10 mouse cellular contexts compared by ENCODE assay signal in the genomic region with DNA sequence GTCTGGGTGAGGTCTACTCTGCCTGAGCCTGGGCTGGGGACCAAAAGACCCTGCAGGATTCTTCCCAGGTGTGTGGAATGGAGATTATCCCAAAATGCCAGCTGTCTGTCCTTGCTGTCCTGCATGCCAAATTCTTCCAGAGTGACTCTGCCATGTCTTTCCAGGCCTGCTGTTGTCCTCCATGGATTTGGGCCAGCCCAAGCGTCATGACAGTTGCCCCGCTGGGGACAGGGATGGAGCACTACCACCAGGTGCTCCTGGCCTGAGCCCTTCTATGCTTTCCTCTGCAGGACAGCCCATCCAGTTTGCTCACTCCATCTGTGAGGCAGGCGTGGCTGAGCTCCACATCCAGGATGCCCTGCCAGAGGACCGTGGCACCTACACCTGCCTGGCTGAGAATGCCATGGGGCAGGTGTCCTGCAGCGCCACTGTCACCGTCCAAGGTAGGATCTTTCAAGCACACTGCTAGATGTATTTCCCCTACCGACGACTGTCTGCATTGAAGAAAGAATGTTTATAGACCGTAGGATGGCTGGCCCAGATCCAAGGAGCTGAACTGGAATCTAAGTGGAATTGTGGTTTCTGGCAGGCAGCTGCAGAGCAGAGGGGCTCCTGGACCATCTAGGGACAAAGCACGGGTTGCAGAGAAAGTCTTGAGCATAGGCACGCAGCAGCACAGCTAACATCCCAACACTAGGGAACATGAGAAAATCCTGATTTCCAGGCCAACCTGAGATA.
DNase-seq lines count a peak whose midpoint lies in the region; ATAC-seq and TF ChIP-seq lines count a peak whose summit lies in the region.
"Had no signal": no experiment of that assay in that cellular context is flagged by ENCODE, and none has a peak within 500 bp of the region (broad histone marks: within the 10 kb centered on the region; RNA-seq: fewer than 3 reads in every experiment).

No protein-coding gene starts in this region.

- H3K4me1 ChIP-seq in kidney, postnatal 0 days (replicated peaks; ENCODE audit: insufficient read depth, low read length), result no peaks in the 10 kb centered on the region
- peaks cover 5% of the 10 kb centered on the region; the same call in 1 of the 2 replicates for H3K4me1 ChIP-seq in stomach, embryonic 14.5 days (ENCODE audit: control insufficient read depth, insufficient read depth, low read length)

- WGBS in kidney, postnatal 0 days, result 59% methylated on average over 11 of the region's 11 CpGs
- 43% methylated on average over 11 of the region's 11 CpGs for WGBS in stomach, embryonic 14.5 days

- H3K9me3 ChIP-seq in kidney, postnatal 0 days (replicated peaks; ENCODE audit: low read length), result no peaks in the 10 kb centered on the region
- no peaks in the 10 kb centered on the region for H3K9me3 ChIP-seq in stomach, embryonic 14.5 days (ENCODE audit: control insufficient read depth, low read depth, low read length)

- H3K36me3 ChIP-seq in kidney, postnatal 0 days (ENCODE audit: insufficient read depth, low read length), result no peaks in the 10 kb centered on the region
- no peaks in the 10 kb centered on the region for H3K36me3 ChIP-seq in stomach, embryonic 14.5 days (ENCODE audit: control insufficient read depth, insufficient read depth, low read length)

- H3K27ac ChIP-seq in kidney, postnatal 0 days, result no peak overlapping the region
- peak overlapping the region; percentile 39; the same call in 1 of the 2 replicates for H3K27ac ChIP-seq in stomach, embryonic 14.5 days (ENCODE audit: low read length)

- TF ChIP-seq CTCF in kidney, postnatal 0 days (IDR thresholded peaks at IDR 0.05; ENCODE audit: low read depth), result peak; percentile 31

- peak; percentile 67 to 71 for DNase-seq in cerebellum, postnatal 10 days
- no peak for DNase-seq in cerebellum, adult 8-10 months
- peak; percentile 82 for DNase-seq in kidney, postnatal 0 days (ENCODE audit: low spot score)
- DNase-seq in kidney, postnatal 25 days, result no peak
- DNase-seq in retina, postnatal 1 day, result peak; percentile 44
- no peak for DNase-seq in retina, embryonic 14.5 days (ENCODE audit: low spot score)
- no peak for DNase-seq in layer of hippocampus, adult 18-20 months (ENCODE audit: low spot score in 2 of 2)
- DNase-seq: adrenal gland, postnatal 36 days; layer of hippocampus, postnatal 36 days had no signal

- no peak overlapping the region for H3K4me2 ChIP-seq in kidney, postnatal 0 days (ENCODE audit: low read length)
- no peak overlapping the region; the same call in 1 of the 2 replicates for H3K4me2 ChIP-seq in stomach, embryonic 14.5 days (replicated peaks; ENCODE audit: low read depth, low read length)

- H3K27me3 ChIP-seq in kidney, postnatal 0 days (ENCODE audit: insufficient read depth, low read length), result no peaks in the 10 kb centered on the region
- H3K27me3 ChIP-seq in stomach, embryonic 14.5 days (ENCODE audit: control insufficient read depth, insufficient read depth, low read length), result no peaks in the 10 kb centered on the region

- no peak overlapping the region for H3K9ac ChIP-seq in kidney, postnatal 0 days (ENCODE audit: low read depth, low read length)
- no peak overlapping the region for H3K9ac ChIP-seq in stomach, embryonic 14.5 days (replicated peaks; ENCODE audit: low read depth, low read length)

- no peak overlapping the region for H3K4me3 ChIP-seq in kidney, postnatal 0 days (replicated peaks; ENCODE audit: low read depth, low read length)
- H3K4me3 ChIP-seq in stomach, embryonic 14.5 days (ENCODE audit: low read depth, low read length), result no peak overlapping the region

- ATAC-seq in kidney, postnatal 0 days (replicated peaks; ENCODE audit: low FRiP score, low read depth), result no peak
- 0 out of 2 replicates have a peak, but pooled peaks have one; percentile 5 for ATAC-seq in stomach, embryonic 14.5 days (ENCODE audit: insufficient number of reproducible peaks, insufficient read depth, low FRiP score, low read depth)

Comparison
In these comparisons a context has a peak if more than half of its experiments do, and no peak if none do; other contexts are left out.
1. DNase-seq: peak in cerebellum, postnatal 10 days (2 of 2), kidney, postnatal 0 days (single experiment) and retina, postnatal 1 day (single experiment); none in cerebellum, adult 8-10 months (single experiment), kidney, postnatal 25 days (0 of 2), retina, embryonic 14.5 days (single experiment) and layer of hippocampus, adult 18-20 months (0 of 2).